Mouse (Mus musculus) heart, postnatal 10 days (tissue): ENCODE measurements around the gene Vmn2r40. TPM values are rescaled to one million over a fixed set of nuclear protein-coding genes. Genes with fewer than 3 reads are reported as not detected.
"Not testable (repeated sequence)": the region's sequence is repeated elsewhere in the genome, so short reads cannot be mapped to it uniquely, and the experiment has no call there.

Experiments
- DNase-seq, 2 experiments: peaks; one replicate each; pipeline ENCODE4 v3.0.0; 2021
- intact Hi-C: fragments of 180-260 bp; cut with DNase I; formaldehyde crosslinking; loops from one replicate; pipeline ENCODE4 v1.15.1; 2025
- total RNA-seq, 2 experiments: library from RNA; stranded (reverse); gene quantifications; 2 replicates each; pipeline ENCODE4 v1.2.3; 2021

Gene Vmn2r40
- not detected for total RNA-seq

DNA sequence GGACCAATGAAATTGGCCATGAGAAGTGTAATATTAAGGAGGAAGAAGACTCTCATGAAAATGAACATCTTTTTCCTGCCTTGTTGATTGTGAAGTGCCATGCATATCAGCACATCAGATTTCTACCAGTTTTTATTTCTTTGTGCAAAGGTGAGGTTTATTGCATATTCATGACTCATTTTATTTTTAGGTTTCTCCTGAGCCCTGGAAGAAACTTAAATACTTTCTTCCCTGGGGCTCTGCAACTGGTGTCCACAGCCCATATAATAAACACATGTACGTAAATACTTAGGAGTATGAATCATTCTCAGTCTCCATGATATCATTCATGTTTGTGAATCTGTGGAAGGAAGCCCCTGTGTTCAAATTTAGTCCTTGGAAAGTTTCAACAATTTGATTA, at the start of gene Vmn2r40:
TSS of gene Vmn2r40 (minus strand) at position 101 of the 400 bp plus-strand sequence.
- DNase-seq, intact Hi-C loops: not testable (repeated sequence)

Other genes starting within 250 kb of the Vmn2r40 start
- gene Vmn2r39, start 99.4 kb upstream of the Vmn2r40 start, total RNA-seq, result not detected
- not detected for gene Vmn2r38, start 166.4 kb upstream of the Vmn2r40 start, total RNA-seq